Mouse (Mus musculus) lung, adult 2 months (tissue): ENCODE measurements around the gene Fank1. TPM values are rescaled to one million over a fixed set of nuclear protein-coding genes. Genes with fewer than 3 reads are reported as not detected.

Experiments
- DNase-seq: peaks from one replicate; pipeline ENCODE4 v3.0.0; 2022
- H3K4me1 ChIP-seq: fragments of 200-500 bp; 2 replicates; pipeline ENCODE4 v1.6.1; 2011; ENCODE audit warnings: low read length; ENCODE audit not compliant: control insufficient read depth, insufficient read depth
- H3K4me3 ChIP-seq: fragments of 200-500 bp; replicated peaks from 2 replicates; pipeline ENCODE3; 2011; ENCODE audit warnings: low read depth, mild to moderate bottlenecking, control low read depth, low read length; ENCODE audit errors: extremely low read depth
- CTCF ChIP-seq: fragments of 200-500 bp; IDR thresholded peaks from 2 replicates; pipeline ENCODE4 v1.5.1; 2011; ENCODE audit warnings: mild to moderate bottlenecking, low read length, control low read depth; ENCODE audit not compliant: insufficient read depth
- POLR2A ChIP-seq: fragments of 200-500 bp; IDR thresholded peaks from 2 replicates; pipeline ENCODE4 v1.6.1; 2011; ENCODE audit warnings: low read depth, mild to moderate bottlenecking, control low read depth, low read length, borderline replicate concordance; ENCODE audit errors: extremely low read depth
- WGBS: fragments of 180-500 bp; shearing (Covaris S2); methylation state at CpG from one replicate; pipeline ENCODE4 v1.1.7; 2018; 5-methylcytosine and 5-hydroxymethylcytosine counted together
- polyA plus RNA-seq: library from polyadenylated mRNA; depleted of rRNA; stranded (reverse); fragments of >200 nt; gene quantifications from 2 replicates; pipeline ENCODE4 v1.2.3, GENCODE M21; 2012

Fank1 gene
- polyA plus RNA-seq, 1 experiment = 3.3 TPM

- no peak for DNase-seq
- TF ChIP-seq POLR2A (no peak), CTCF (no peak)
- Histone ChIP-seq H3K4me1 (no peaks in the 10 kb centered on the region), H3K4me3 (no peak overlapping the region)
These were observed 74.1 kb downstream of the Fank1 start for GRCm38 (mm10) chr7:133850735-133851134.

DNA sequence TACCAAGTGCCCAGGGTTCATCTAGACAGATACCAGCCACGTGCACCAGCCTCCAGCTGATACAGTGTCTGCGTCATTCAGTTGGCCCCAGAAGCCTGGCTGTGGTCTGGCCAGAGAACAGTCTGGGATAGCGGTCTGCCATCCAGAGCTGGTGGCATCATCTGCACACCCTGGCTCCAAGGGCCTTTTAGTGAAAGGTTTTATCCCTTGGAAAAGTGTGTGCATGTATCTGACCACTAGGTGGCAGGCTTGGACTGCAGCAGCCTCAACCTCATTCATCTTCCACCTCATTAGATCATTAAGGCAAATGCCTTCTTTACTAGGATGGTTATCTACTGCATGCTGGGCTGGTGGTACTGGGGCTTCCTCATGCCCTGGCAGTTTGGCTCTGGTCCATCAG, 79.6 kb downstream of the Fank1 start:
- WGBS = 31% methylated on average over 3 of the region's 3 CpGs
- TF ChIP-seq CTCF (peak; percentile 79), POLR2A (no peak)
- no peaks in the 10 kb centered on the region for H3K4me1 ChIP-seq
- no peak overlapping the region for H3K4me3 ChIP-seq
- DNase-seq = peak; percentile 60

DNA sequence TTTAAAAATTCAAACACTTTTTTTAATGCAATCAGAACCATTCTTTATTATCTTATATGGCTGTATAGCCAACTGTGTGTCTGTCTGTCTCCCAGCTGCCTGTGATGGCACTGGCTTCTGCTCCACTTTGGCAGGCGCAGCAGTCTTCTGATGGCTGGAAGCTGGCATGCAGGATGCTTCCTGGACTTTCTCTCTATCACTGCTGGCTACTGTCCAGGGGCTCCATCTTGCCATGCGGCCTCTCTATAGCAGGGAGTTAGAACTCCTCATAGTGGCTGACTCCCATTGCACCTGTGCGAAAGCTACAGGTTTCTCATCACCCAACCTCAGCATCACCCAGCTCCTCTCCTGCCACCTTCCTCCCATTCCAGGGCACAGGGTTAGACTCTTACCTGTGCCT, 81.8 kb downstream of the Fank1 start:
- TF ChIP-seq POLR2A (no peak), CTCF (no peak)
- WGBS = 89% methylated on average over 3 of the region's 3 CpGs
- no peak for DNase-seq
- no peak overlapping the region for H3K4me3 ChIP-seq
- H3K4me1 ChIP-seq = no peaks in the 10 kb centered on the region

- Histone ChIP-seq H3K4me1 (no peaks in the 10 kb centered on the region), H3K4me3 (no peak overlapping the region)
- WGBS = 53% methylated on average over 4 of the region's 4 CpGs
- no peak for DNase-seq
- TF ChIP-seq POLR2A = no peak
- no peak for TF ChIP-seq CTCF
These were observed 82.9 kb downstream of the Fank1 start for GRCm38 (mm10) chr7:133859548-133859947.

- WGBS = 90% methylated on average over 6 of the region's 6 CpGs
- H3K4me3 ChIP-seq = no peak overlapping the region
- no peak for TF ChIP-seq CTCF
- no peak for DNase-seq
- H3K4me1 ChIP-seq = no peaks in the 10 kb centered on the region
These were observed 85.6 kb downstream of the Fank1 start for GRCm38 (mm10) chr7:133862233-133862632.

GRCm38 (mm10) chr7:133862723-133863122, 86.1 kb downstream of the Fank1 start:
- 91% methylated on average over 5 of the region's 5 CpGs for WGBS
- DNase-seq = no peak
- no peak for TF ChIP-seq CTCF
- no peak for TF ChIP-seq POLR2A

DNA sequence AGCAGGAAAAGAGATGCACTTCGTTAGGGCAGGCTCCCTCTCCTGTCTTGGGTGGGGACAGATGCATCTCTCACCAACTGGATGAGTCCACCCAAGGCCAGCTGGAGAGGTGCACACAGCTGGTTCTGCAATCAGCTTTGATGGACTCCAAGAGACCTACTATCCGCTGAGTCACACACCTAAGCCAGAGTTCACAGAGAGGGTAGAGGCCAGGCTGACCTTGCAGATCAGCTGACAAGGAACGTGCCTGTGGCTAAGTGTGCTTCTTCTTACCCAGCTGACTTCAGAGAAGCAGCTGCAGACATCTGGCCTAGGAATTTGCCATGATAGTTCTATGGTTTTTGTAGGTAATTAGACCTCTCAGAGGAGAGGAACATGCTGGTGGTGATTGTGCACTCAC, 86.5 kb downstream of the Fank1 start:
- WGBS = 65% methylated on average over 3 of the region's 3 CpGs
- no peak for TF ChIP-seq POLR2A
- no peak for TF ChIP-seq CTCF

More at GRCm38 (mm10) chr7:133862723-133863122, 86.1 kb downstream of the Fank1 start:
- H3K4me1 ChIP-seq = no peaks in the 10 kb centered on the region
- H3K4me3 ChIP-seq = no peak overlapping the region

DNA sequence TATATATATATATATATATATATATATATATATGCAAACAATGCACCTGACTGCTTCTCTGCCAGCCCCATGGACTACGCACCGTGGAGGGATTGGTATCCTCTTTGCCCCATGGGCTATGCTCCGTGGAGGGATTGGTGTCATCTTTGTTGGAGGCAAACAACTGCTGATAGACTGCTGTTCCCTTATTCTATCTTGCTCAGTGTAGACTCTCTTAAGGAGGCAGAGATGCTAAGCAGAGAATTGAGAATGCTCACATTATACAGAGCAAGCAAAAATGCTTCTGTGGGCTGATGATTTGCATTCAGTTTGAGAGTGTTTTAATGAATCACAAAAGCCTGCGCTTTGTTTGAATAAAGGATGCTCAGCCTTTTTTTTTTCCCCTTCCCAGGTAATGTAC, 87.0 kb downstream of the Fank1 start:
- TF ChIP-seq POLR2A (no peak), CTCF (no peak)
- H3K4me3 ChIP-seq = no peak overlapping the region
- 89% methylated on average over 4 of the region's 4 CpGs for WGBS
- no peaks in the 10 kb centered on the region for H3K4me1 ChIP-seq
- no peak for DNase-seq

More for the DNA sequence above, 86.5 kb downstream of the Fank1 start:
- DNase-seq = no peak
- no peaks in the 10 kb centered on the region for H3K4me1 ChIP-seq
- no peak overlapping the region for H3K4me3 ChIP-seq

DNA sequence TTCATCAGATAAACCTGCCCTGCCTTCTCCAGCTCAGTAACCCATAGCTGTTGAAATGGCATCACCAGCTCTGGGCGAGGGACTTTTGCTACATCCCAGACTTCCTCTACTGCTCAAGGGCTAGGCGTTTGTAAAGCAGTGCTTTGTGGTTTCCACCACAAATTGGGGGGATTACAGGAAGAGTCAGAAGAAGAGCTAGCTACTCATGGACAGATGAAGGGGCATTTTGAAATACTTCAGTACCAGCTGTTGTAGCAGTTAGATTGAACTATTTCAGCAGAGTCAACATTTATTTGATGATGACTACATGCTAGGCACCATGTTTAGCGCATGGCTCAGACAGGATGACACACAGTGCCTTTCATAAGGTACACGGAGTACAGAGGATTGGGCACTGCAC, 93.6 kb downstream of the Fank1 start:
- no peak for TF ChIP-seq CTCF
- TF ChIP-seq POLR2A = no peak
- no peak for DNase-seq
- Histone ChIP-seq H3K4me3 (no peak overlapping the region), H3K4me1 (no peaks in the 10 kb centered on the region)
- WGBS = 78% methylated on average over 4 of the region's 4 CpGs

GRCm38 (mm10) chr7:133872701-133873100, 96.0 kb downstream of the Fank1 start:
- H3K4me1 ChIP-seq = no peaks in the 10 kb centered on the region
- TF ChIP-seq CTCF (no peak), POLR2A (no peak)
- H3K4me3 ChIP-seq = no peak overlapping the region
- WGBS = 58% methylated on average over 5 of the region's 5 CpGs
- no peak for DNase-seq

GRCm38 (mm10) chr7:133876139-133876538, 99.5 kb downstream of the Fank1 start:
- no peak overlapping the region for H3K4me3 ChIP-seq
- no peak for TF ChIP-seq POLR2A
- no peak for TF ChIP-seq CTCF
- WGBS = 69% methylated on average over 3 of the region's 3 CpGs
- DNase-seq = no peak
- H3K4me1 ChIP-seq = no peaks in the 10 kb centered on the region
